Mouse (Mus musculus) urinary bladder, postnatal 10 days (tissue): ENCODE results near the gene Gm33543.

Experiments used
- DNase-seq: peaks from one replicate; pipeline ENCODE4 v3.0.0; 2022; ENCODE audit warnings: low spot score

Gene Gm33543

GRCm38 (mm10) chr10:95836530-95837264 is 6.0 kb downstream of the Gm33543 start:
- DNase-seq, result no peak

GRCm38 (mm10) chr10:95830891-95831290 is 11.8 kb downstream of the Gm33543 start:
- no peak for DNase-seq

GRCm38 (mm10) chr10:95829471-95829870 is 13.3 kb downstream of the Gm33543 start:
- no peak for DNase-seq

- no peak for DNase-seq
Observed at GRCm38 (mm10) chr10:95828374-95828773, 14.4 kb downstream of the Gm33543 start.

GRCm38 (mm10) chr10:95825651-95826050 is 17.1 kb downstream of the Gm33543 start:
- no peak for DNase-seq

- DNase-seq, result no peak
Observed at GRCm38 (mm10) chr10:95818506-95818905, 24.2 kb downstream of the Gm33543 start.

- no peak for DNase-seq
Observed at GRCm38 (mm10) chr10:95817419-95818161, 25.1 kb downstream of the Gm33543 start.

- no peak for DNase-seq
Observed at GRCm38 (mm10) chr10:95814351-95814750, 28.4 kb downstream of the Gm33543 start.

- DNase-seq, result no peak
Observed at GRCm38 (mm10) chr10:95811869-95812268, 30.9 kb downstream of the Gm33543 start.

- DNase-seq, result no peak
Observed at GRCm38 (mm10) chr10:95801443-95801811, 41.3 kb downstream of the Gm33543 start.

GRCm38 (mm10) chr10:95800693-95801442 is 41.9 kb downstream of the Gm33543 start:
- DNase-seq, result no peak

- no peak for DNase-seq
Observed at GRCm38 (mm10) chr10:95797645-95798395, 44.9 kb downstream of the Gm33543 start.

- DNase-seq, result no peak
Observed at GRCm38 (mm10) chr10:95795500-95795899, 47.2 kb downstream of the Gm33543 start.

- no peak for DNase-seq
Observed at GRCm38 (mm10) chr10:95794706-95795105, 48.0 kb downstream of the Gm33543 start.

GRCm38 (mm10) chr10:95791427-95791804 is 51.3 kb downstream of the Gm33543 start:
- DNase-seq, result no peak

GRCm38 (mm10) chr10:95790771-95791426 is 51.8 kb downstream of the Gm33543 start:
- DNase-seq, result no peak

- no peak for DNase-seq
Observed at GRCm38 (mm10) chr10:95787176-95787575, 55.6 kb downstream of the Gm33543 start.

GRCm38 (mm10) chr10:95784837-95785236 is 57.9 kb downstream of the Gm33543 start:
- no peak for DNase-seq

- DNase-seq, result no peak
Observed at GRCm38 (mm10) chr10:95780881-95781600, 61.7 kb downstream of the Gm33543 start.

- DNase-seq, result no peak
Observed at GRCm38 (mm10) chr10:95779801-95780385, 62.8 kb downstream of the Gm33543 start.
